Mouse (Mus musculus) left cerebral cortex, adult 18-20 months (tissue): ENCODE measurements around the gene Vmn1r45. TPM values are rescaled to one million over a fixed set of nuclear protein-coding genes. Genes with fewer than 3 reads are reported as not detected.
"Not testable (repeated sequence)": the region's sequence is repeated elsewhere in the genome, so short reads cannot be mapped to it uniquely, and the experiment has no call there.

Experiments used
- DNase-seq, 2 experiments: peaks; one replicate each; pipeline ENCODE4 v3.0.0; 2021 to 2022; ENCODE audit warnings: low spot score in 2 of 2, mixed read lengths in 1 of 2
- long read RNA-seq, 2 experiments: library from polyadenylated mRNA; stranded (forward); transcript quantifications; one replicate each; pipeline ENCODE4 v2.0.0; 2021
- total RNA-seq, 2 experiments: library from RNA; stranded (reverse); gene quantifications; 2 replicates each; pipeline ENCODE4 v1.2.3; 2021

The Vmn1r45 gene
- total RNA-seq = not detected
- long read RNA-seq, experiment 1 = 0 reads
- long read RNA-seq, experiment 2 = 0 reads

GRCm38 (mm10) chr6:89940498-89940897, at the start of gene Vmn1r45:
Gene Vmn1r45 (minus strand): TSS chr6:89940598.
- not testable (repeated sequence) for DNase-seq

GRCm38 (mm10) chr6:89985989-89986388, 45.6 kb upstream of the Vmn1r45 start:
- DNase-seq = no peak

- no peak for DNase-seq
Observed at GRCm38 (mm10) chr6:89969013-89969412, 28.6 kb upstream of the Vmn1r45 start, which contains the start of gene Vmn1r46. Gene Vmn1r46 (plus strand): TSS chr6:89969313.

GRCm38 (mm10) chr6:89966341-89966740, 25.9 kb upstream of the Vmn1r45 start:
- no peak for DNase-seq

GRCm38 (mm10) chr6:89953556-89953955, 13.2 kb upstream of the Vmn1r45 start:
- DNase-seq = no peak

GRCm38 (mm10) chr6:89940926-89941325, 528 bp upstream of the Vmn1r45 start:
- DNase-seq = no peak

- DNase-seq = no peak
Observed at GRCm38 (mm10) chr6:89883812-89884211, 56.6 kb downstream of the Vmn1r45 start.

- no peak for DNase-seq
Observed at GRCm38 (mm10) chr6:89883360-89883759, 57.0 kb downstream of the Vmn1r45 start, which contains the start of gene Vmn1r44. Gene Vmn1r44 (plus strand): TSS chr6:89883660.

Other genes with a start within 250 kb of the Vmn1r45 start
- gene Vmn1r40, start 233.1 kb downstream of the Vmn1r45 start, total RNA-seq = not detected
- gene Vmn1r41, start 199.8 kb downstream of the Vmn1r45 start, total RNA-seq = not detected
- not detected for gene Vmn1r42, start 64.2 kb downstream of the Vmn1r45 start, total RNA-seq
- not detected for gene Vmn1r43, start 64.2 kb downstream of the Vmn1r45 start, total RNA-seq
- not detected for gene Vmn1r44, start 56.9 kb downstream of the Vmn1r45 start, total RNA-seq
- not detected for gene Vmn1r46, start 28.7 kb upstream of the Vmn1r45 start, total RNA-seq
- not detected for gene Vmn1r47, start 75.5 kb upstream of the Vmn1r45 start, total RNA-seq
- gene Vmn1r48, start 96.2 kb upstream of the Vmn1r45 start, total RNA-seq = not detected
- gene Vmn1r49, start 137.9 kb upstream of the Vmn1r45 start, total RNA-seq = not detected
- not detected for gene Vmn1r50, start 160.8 kb upstream of the Vmn1r45 start, total RNA-seq
- gene Vmn1r51, start 182.0 kb upstream of the Vmn1r45 start, total RNA-seq = not detected
- not detected for gene Vmn1r52, start 234.2 kb upstream of the Vmn1r45 start, total RNA-seq